Mouse (Mus musculus) erythroblast, embryonic 14.5 days (primary cell): Measurements from ENCODE around the gene Gm49337. TPM values are rescaled to one million over a fixed set of nuclear protein-coding genes. Genes with fewer than 3 reads are reported as not detected.
A peak's percentile ranks its signal among the peaks of the same experiment; 100 is the strongest.
"Not testable (repeated sequence)": the region's sequence is repeated elsewhere in the genome, so short reads cannot be mapped to it uniquely, and the experiment has no call there.

Source experiments
- H3K27me3 ChIP-seq: 2 replicates; pipeline ENCODE4 v1.6.1; 2012; ENCODE audit warnings: inconsistent platforms; ENCODE audit not compliant: control insufficient read depth
- H3K36me3 ChIP-seq: 2 replicates; pipeline ENCODE4 v1.6.1; 2012; ENCODE audit warnings: mild to moderate bottlenecking, inconsistent platforms; ENCODE audit not compliant: control insufficient read depth
- H3K4me1 ChIP-seq: 2 replicates; pipeline ENCODE4 v1.6.1; 2012; ENCODE audit warnings: inconsistent platforms; ENCODE audit not compliant: control insufficient read depth
- H3K4me3 ChIP-seq: replicated peaks from 2 replicates; pipeline ENCODE3; 2012; ENCODE audit warnings: moderate library complexity, mild to moderate bottlenecking, inconsistent platforms
- H3K9me3 ChIP-seq: 2 replicates; pipeline ENCODE4 v1.6.1; 2012; ENCODE audit warnings: low read length, inconsistent platforms, mixed read lengths; ENCODE audit not compliant: control insufficient read depth
- GATA1 ChIP-seq: IDR thresholded peaks from 2 replicates; pipeline ENCODE4 v1.6.1; 2012; ENCODE audit warnings: low read length, inconsistent platforms, mixed read lengths
- TAL1 ChIP-seq: IDR thresholded peaks from 3 replicates; pipeline ENCODE4 v1.6.1; 2012; ENCODE audit warnings: low read length, inconsistent platforms, mixed read lengths
- polyA plus RNA-seq: library from polyadenylated mRNA; stranded (reverse); fragments of >175 nt; gene quantifications from 2 replicates; pipeline ENCODE4 v1.2.3, GENCODE M21; 2012

Gene Gm49337
- polyA plus RNA-seq, 1 experiment = not detected

DNA sequence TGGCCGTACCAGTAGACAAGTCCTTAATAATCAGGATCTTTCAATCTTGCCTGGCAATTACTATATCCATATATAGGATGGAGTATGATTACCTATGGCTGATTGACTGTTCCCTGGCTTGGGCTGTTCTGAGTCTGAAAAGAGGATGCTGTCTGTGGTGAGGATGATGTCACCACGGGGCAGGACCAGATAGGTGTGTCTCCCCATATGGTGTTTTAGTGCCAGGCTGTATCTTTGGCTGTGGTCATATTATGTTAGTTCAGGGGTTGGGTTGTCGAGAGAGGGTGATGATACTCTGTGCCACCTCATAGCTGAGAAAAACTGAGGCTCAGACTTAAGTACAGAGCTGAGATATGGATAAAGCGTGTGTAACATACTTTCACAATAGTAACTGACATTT, 11.9 kb downstream of the Gm49337 start:
- peaks cover 55% of the 10 kb centered on the region for H3K27me3 ChIP-seq
- H3K36me3 ChIP-seq = no peaks in the 10 kb centered on the region
- no peak overlapping the region for H3K4me3 ChIP-seq
- peaks cover 6% of the 10 kb centered on the region; the same call in 1 of the 2 replicates for H3K9me3 ChIP-seq
- no peaks in the 10 kb centered on the region; the same call in 1 of the 2 replicates for H3K4me1 ChIP-seq
- no peak for TF ChIP-seq TAL1
- TF ChIP-seq GATA1 = no peak

DNA sequence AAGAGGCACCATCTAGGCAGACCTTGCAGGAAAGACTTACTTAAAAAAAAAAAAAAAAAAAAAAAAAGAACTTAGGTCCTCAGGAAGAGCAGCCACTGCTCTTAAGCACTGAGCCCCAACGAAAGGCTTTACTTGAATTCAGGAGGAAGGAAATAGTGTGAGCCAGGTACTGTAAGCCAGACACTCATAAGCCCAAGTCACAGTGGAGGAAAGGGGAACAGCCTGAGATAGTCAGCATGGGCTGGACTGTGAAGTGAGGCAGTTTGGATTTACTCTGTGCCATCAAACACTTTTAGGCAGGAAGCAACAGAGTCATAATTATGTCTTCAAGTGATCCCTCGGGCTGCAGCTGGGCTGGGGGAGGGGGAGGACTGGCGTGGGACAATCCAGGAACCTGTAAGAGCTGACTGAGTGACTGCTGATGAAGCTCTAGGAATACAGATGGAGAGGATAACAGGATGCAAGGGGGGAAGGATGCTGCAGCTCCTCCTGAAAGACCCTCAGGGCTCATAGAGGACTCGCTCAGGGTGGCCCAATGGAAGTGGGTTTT, 19.2 kb downstream of the Gm49337 start:
- no peaks in the 10 kb centered on the region for H3K36me3 ChIP-seq
- H3K9me3 ChIP-seq = peaks cover 5% of the 10 kb centered on the region; the same call in 1 of the 2 replicates
- TF ChIP-seq TAL1 (no peak), GATA1 (no peak)
- peaks cover 29% of the 10 kb centered on the region for H3K4me1 ChIP-seq
- no peaks in the 10 kb centered on the region for H3K27me3 ChIP-seq
- H3K4me3 ChIP-seq = no peak overlapping the region

DNA sequence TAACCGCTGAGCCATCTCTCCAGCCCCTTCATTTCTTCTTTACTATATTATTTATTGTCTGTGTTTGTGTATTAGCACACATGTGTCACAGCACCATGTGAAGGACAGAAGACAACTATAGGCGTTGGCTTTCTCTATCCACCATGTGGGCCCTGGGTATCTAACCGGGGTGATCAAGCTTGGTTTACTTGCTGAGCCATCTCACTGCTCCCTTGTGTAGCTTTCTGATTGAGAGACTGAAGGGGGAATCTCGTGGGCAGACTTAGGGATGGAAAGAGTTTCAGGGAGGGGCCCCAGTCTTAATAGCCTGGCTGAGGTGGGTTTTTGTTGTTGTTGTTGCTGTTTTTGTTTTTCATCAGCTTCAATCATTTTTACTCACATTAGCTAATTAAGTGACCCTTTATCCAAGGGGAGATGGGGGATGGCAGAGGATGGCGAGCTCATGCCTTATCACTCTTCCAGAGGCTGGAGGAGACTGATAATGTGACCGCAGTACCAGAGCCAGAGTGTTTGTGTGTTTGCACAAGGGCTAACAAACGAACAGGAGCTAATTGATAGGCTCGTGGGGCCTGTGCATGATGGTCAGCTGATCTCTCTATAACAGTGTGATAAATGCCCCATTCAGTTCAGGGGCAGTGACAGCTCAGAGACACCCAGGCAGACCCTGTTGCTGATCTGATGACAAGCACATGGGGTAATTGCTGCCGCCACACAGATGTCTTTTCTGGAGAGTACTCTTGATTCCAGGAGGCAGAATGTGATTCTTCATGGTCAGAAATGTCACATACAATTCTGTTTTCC, 20.6 kb downstream of the Gm49337 start:
- Histone ChIP-seq H3K36me3 (no peaks in the 10 kb centered on the region), H3K9me3 (no peaks in the 10 kb centered on the region), H3K4me1 (peaks cover 29% of the 10 kb centered on the region), H3K4me3 (peak overlapping the region; percentile 6), H3K27me3 (no peaks in the 10 kb centered on the region)
- TF ChIP-seq GATA1 (no peak; the same call in 1 of the 2 replicates), TAL1 (peak; percentile 51; the same call in 2 of the 3 replicates)

DNA sequence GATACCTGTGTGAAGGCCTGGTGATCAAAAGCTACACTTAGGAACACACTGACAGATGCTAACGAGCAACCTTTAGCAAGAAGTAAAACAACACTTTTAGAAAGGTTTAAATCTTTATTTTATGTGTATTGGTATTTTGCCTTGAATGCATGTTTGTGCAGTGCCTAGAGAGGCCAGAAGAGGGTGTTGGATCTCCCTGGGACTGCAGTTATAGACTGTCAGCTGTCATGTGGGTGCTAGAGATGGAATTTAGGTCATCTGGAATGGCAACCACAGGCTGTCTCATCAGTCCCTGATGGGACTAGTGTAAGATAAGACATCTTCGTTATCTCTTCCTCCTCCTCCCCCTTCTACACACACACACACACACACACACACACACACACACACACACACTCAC, 25.2 kb downstream of the Gm49337 start:
- Histone ChIP-seq H3K4me1 (peaks cover 18% of the 10 kb centered on the region), H3K27me3 (no peaks in the 10 kb centered on the region), H3K9me3 (no peaks in the 10 kb centered on the region), H3K4me3 (no peak overlapping the region), H3K36me3 (no peaks in the 10 kb centered on the region)
- no peak for TF ChIP-seq TAL1
- TF ChIP-seq GATA1 = no peak

- H3K27me3 ChIP-seq = no peaks in the 10 kb centered on the region
- no peaks in the 10 kb centered on the region for H3K36me3 ChIP-seq
- no peaks in the 10 kb centered on the region for H3K9me3 ChIP-seq
- H3K4me3 ChIP-seq = no peak overlapping the region
- no peaks in the 10 kb centered on the region for H3K4me1 ChIP-seq
- TF ChIP-seq TAL1 = no peak
- no peak for TF ChIP-seq GATA1
Measured at GRCm38 (mm10) chr4:116204422-116204821, 31.2 kb downstream of the Gm49337 start.

GRCm38 (mm10) chr4:116206531-116206930, 33.3 kb downstream of the Gm49337 start:
- H3K36me3 ChIP-seq = no peaks in the 10 kb centered on the region
- no peaks in the 10 kb centered on the region for H3K27me3 ChIP-seq
- H3K9me3 ChIP-seq = no peaks in the 10 kb centered on the region
- H3K4me1 ChIP-seq = no peaks in the 10 kb centered on the region
- H3K4me3 ChIP-seq = no peak overlapping the region
- no peak for TF ChIP-seq GATA1

DNA sequence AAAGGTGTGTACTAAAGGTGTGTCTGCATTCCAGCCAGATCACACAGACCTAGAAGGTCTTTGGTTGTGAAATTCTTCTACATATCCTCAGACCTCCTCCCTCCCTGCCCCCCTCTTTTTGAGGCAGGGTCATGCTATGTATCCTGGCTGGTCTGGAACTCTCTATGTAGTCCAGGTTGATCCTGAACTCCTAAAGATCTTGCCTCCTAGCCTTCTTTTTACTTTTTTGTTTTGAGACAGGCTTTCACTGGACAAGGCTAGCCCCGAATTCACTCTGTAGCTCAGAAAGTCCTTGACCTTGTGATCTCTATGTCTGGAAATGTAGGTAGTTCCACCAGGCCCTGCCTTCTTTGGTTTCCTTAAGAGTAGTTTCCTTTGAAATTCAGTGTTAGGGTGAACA, 35.7 kb downstream of the Gm49337 start:
- TF ChIP-seq TAL1 (no peak), GATA1 (no peak)
- Histone ChIP-seq H3K27me3 (no peaks in the 10 kb centered on the region), H3K9me3 (no peaks in the 10 kb centered on the region), H3K36me3 (no peaks in the 10 kb centered on the region), H3K4me3 (no peak overlapping the region), H3K4me1 (no peaks in the 10 kb centered on the region)

DNA sequence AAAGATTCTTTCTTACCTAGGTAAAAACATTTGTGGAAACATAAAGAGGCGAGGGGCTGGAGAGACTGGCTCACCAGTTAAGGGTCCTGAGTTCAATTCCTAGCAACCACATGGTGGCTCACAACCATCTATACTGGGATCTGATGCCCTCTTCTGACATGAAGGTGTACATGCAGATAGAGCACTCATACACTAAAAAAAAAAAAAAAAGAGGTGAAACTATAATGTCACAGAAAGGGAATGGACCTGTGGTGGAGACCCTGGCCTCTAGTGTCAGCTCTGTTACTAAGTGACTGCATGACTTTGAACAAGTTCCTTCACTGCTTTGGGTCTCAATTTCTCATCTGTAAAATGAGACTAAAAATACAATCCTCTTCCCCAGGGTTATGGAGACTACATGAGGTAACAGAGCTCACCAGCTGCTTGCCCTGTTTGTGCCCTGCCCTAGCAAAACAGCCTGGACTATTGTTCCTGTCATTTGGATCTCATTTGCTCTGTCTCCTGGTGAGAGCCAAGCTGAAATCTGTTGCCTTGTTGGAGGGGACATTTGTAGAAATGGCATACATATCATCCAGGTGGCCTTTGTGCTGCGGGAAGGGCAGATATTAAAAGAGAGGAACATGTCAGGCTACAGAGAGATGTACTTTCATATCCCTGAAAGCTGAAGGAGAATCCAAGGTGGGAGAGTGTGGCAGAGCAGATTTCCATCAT, 42.9 kb downstream of the Gm49337 start:
- H3K27me3 ChIP-seq = peaks cover 9% of the 10 kb centered on the region
- TF ChIP-seq GATA1 (no peak), TAL1 (no peak)
- H3K4me3 ChIP-seq = no peak overlapping the region
- H3K36me3 ChIP-seq = no peaks in the 10 kb centered on the region
- peaks cover 8% of the 10 kb centered on the region for H3K4me1 ChIP-seq
- H3K9me3 ChIP-seq = no peaks in the 10 kb centered on the region

DNA sequence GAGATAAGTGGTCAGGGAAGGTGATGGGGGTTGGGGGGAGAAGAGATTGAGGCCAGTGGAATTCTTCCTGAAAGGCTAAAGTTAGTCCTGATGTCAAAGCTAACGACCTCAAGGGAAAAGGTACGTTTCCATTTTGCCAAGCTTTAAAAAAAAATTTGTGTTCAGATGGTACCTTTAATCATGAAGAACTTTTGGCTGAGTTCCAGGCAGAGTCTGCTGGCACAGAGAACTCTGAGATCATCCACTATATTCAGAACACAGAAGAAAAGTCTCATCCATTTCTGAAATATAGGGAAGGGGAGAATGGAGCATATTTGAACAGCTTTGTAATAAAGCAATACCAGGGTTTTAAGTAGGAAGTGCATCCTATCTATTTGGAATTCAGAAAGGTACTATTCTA, 43.9 kb downstream of the Gm49337 start:
- peaks cover 15% of the 10 kb centered on the region for H3K27me3 ChIP-seq
- peaks cover 16% of the 10 kb centered on the region for H3K4me1 ChIP-seq
- no peaks in the 10 kb centered on the region for H3K36me3 ChIP-seq
- no peaks in the 10 kb centered on the region for H3K9me3 ChIP-seq
- no peak for TF ChIP-seq TAL1
- TF ChIP-seq GATA1 = no peak
- no peak overlapping the region for H3K4me3 ChIP-seq

DNA sequence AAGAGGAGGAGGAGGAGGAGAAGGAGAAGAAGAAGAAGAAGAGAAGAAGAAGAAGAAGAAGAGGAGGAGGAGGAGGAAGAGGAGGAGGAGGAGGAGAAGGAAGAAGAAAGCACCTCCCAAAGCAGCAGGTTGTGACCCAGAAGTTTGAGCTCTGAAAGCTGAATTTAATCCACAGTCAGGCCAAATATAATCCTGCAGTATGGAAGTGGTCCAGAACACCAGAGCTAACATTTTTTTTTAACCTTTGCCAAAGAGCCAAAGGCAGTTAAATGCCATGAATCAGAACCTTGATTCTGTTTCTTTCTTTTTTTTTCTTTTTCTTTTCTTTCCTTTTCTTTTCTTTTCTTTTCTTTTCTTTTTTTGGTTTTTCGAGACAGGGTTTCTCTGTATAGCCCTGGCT, 44.5 kb downstream of the Gm49337 start:
- H3K27me3 ChIP-seq = peaks cover 21% of the 10 kb centered on the region
- peaks cover 20% of the 10 kb centered on the region for H3K4me1 ChIP-seq
- H3K36me3 ChIP-seq, H3K9me3 ChIP-seq, H3K4me3 ChIP-seq: not testable (repeated sequence)
